Mouse (Mus musculus) E14TG2a.4 (cell line): ENCODE measurements around the gene Tmem266.

Source experiments
- H3K27me3 ChIP-seq: 2 replicates; pipeline ENCODE4 v1.6.1; 2014; ENCODE audit warnings: low read length, control low read depth; ENCODE audit not compliant: insufficient read depth
- H3K36me3 ChIP-seq: 2 replicates; pipeline ENCODE4 v1.6.1; 2014; ENCODE audit warnings: low read length, control low read depth; ENCODE audit not compliant: insufficient read depth
- H3K4me1 ChIP-seq: replicated peaks from 2 replicates; pipeline ENCODE4 v1.6.1; 2014; ENCODE audit warnings: low read depth, low read length, control low read depth
- H3K4me3 ChIP-seq: replicated peaks from 2 replicates; pipeline ENCODE4 v1.5.1; 2014; ENCODE audit warnings: mild to moderate bottlenecking, low read length
- H3K9me3 ChIP-seq: 2 replicates; pipeline ENCODE4 v1.6.1; 2014; ENCODE audit warnings: low read length, control low read depth
- CTCF ChIP-seq: conservative IDR thresholded peaks from 2 replicates; pipeline ENCODE4 v1.5.1; 2014; ENCODE audit warnings: low read length
- NANOG ChIP-seq: IDR thresholded peaks from 2 replicates; pipeline ENCODE4 v1.6.1; 2014; ENCODE audit warnings: borderline replicate concordance, low read length, mixed read lengths
- POU5F1 ChIP-seq: IDR thresholded peaks from 2 replicates; pipeline ENCODE4 v1.6.1; 2014; ENCODE audit warnings: low read length, borderline replicate concordance

Gene Tmem266

DNA sequence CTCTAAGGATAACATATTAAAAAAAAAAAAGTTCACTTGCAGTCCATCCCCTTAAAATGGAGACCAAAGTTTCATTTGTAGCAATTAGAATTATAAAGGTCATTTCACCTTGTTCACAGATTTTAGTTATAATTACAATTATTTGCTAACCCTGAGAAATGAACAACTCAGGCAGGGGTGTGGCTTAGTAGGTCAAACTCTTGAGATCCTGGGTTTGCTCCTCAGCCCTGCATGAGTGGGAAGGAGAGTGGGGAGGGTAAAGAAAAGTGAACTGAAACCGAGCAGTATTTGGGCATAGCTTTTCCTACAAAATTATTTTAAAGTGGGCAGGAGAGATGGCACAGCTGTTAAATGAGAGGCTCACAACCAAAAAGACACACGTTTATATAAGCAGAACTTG is 19.6 kb upstream of the Tmem266 start:
- Histone ChIP-seq H3K4me1 (peaks cover 39% of the 10 kb centered on the region), H3K9me3 (peaks cover 12% of the 10 kb centered on the region), H3K27me3 (no peaks in the 10 kb centered on the region), H3K36me3 (no peaks in the 10 kb centered on the region), H3K4me3 (no peak overlapping the region)
- no peak for TF ChIP-seq POU5F1
- no peak for TF ChIP-seq CTCF
- TF ChIP-seq NANOG = no peak

DNA sequence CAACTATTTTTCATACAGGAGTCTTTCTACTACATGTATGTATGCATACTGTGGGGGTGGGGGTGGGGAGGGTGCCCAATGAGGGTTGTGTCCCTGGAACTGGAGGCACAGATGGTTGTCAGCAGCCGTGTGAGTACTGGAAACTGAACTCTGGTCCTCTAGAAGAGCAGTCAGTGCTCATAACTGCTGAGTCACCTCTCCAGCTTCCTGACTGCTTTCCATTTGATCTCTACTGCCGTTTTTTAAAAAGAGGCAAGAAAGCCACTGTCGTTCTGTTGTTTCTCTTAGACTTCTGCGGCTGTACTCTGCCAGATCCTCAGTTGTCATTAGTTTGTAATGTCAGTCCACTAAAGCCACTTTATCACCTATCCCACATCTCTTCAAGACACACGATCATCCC is 19.2 kb upstream of the Tmem266 start:
- TF ChIP-seq NANOG (no peak), CTCF (no peak), POU5F1 (no peak)
- H3K4me1 ChIP-seq = peaks cover 39% of the 10 kb centered on the region
- no peaks in the 10 kb centered on the region for H3K36me3 ChIP-seq
- H3K4me3 ChIP-seq = no peak overlapping the region
- peaks cover 11% of the 10 kb centered on the region for H3K9me3 ChIP-seq
- H3K27me3 ChIP-seq = no peaks in the 10 kb centered on the region

DNA sequence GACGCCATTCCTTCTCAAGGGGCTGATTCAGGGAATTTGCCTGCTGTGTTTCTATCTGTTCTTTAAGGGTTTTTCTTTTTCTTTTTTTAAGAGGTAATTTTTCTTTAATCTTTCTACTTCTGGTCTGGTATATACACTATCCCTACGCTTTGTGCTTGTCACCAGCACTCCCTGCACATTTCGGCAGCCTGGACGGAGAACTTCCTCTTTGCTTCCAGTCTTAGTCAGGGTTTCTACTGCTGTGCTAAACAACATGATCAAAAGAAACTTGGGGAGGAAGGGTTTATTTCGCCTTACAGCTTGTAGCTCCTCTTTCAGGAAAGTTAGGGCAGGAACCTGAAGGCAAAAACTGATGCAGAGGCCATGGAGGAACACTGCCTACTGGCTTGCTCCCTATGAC is 18.3 kb upstream of the Tmem266 start:
- Histone ChIP-seq H3K4me1 (peaks cover 39% of the 10 kb centered on the region), H3K9me3 (peaks cover 2% of the 10 kb centered on the region), H3K27me3 (no peaks in the 10 kb centered on the region), H3K36me3 (no peaks in the 10 kb centered on the region), H3K4me3 (no peak overlapping the region)
- TF ChIP-seq POU5F1 (no peak), NANOG (no peak), CTCF (no peak)

DNA sequence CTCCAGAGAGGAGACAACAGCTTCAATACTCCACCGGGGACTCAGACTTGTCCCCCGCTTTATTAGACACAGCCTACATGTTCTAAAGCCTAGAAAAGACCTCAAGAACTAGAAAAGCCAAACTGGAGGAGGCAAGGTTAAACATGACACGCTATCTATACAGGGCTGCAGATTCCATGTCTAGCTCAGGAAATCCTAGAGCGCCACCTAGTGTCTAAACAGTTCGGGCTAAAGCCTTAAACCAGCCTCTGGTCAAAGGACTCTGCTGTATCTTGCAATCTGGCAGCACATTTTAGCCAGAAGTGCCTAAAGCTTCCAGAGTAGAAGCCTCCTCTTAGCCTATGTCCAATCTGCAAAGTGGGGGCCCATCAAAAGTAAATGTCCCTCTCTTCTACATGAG is 15.2 kb upstream of the Tmem266 start:
- no peaks in the 10 kb centered on the region for H3K9me3 ChIP-seq
- H3K4me1 ChIP-seq = peaks cover 24% of the 10 kb centered on the region
- no peak overlapping the region for H3K4me3 ChIP-seq
- TF ChIP-seq NANOG (no peak), POU5F1 (no peak), CTCF (peak; percentile 90)
- no peaks in the 10 kb centered on the region for H3K36me3 ChIP-seq
- H3K27me3 ChIP-seq = 0 out of 2 replicates have a peak, but pooled peaks cover 2% of the 10 kb centered on the region

DNA sequence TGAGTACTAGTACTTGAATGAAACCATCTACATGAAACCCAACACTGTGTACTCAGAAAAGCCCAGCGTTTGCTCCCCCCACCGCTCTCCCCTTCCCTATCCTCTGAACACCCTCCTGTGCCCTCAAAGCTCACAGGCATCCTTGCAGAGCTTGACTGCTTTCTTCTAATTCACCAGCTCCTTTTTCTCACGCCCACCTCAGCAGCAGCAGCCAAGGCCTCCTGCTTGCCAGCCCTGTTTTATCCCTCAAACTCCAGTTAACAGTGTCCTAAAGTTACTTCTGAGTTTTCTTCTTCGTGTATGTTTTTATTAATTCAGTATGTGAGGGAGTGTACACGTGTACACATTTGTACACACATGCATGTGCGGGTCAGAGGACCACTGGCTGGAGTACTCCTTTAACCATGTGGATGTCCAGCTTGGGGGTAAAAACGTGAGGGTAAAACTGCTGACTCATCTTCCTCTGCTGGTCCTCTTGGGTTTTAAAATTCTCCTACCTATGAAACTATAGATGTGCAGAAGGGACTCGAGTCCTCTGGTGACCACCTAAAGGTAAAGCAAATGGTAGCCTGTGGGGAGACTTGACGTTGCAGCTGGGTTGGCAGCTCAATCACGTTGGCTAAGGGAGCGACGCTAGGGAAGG is 13.0 kb upstream of the Tmem266 start:
- H3K27me3 ChIP-seq = 0 out of 2 replicates have a peak, but pooled peaks cover 2% of the 10 kb centered on the region
- no peak for TF ChIP-seq CTCF
- TF ChIP-seq NANOG = no peak
- no peak for TF ChIP-seq POU5F1
- H3K4me3 ChIP-seq = no peak overlapping the region
- no peaks in the 10 kb centered on the region for H3K9me3 ChIP-seq
- peaks cover 10% of the 10 kb centered on the region for H3K4me1 ChIP-seq
- no peaks in the 10 kb centered on the region for H3K36me3 ChIP-seq

DNA sequence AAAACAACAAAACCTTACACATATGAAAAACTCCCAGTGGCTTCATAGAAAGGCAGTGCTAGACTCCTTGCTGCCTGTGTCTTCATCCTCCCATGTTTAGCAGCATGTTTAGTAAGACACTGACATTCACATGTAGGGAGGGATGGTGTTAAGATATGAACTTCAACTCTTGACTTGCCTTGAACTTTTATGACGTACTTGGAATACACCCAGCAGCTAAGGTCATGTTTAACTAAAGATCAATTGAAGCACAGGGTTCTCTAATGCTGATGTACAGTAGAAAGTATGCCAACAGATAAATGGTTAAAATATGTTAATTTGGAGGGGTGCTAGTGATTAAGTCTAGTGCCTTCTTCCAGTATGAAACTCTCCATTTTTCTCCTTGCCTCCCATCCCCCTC is 4.1 kb upstream of the Tmem266 start:
- Histone ChIP-seq H3K27me3 (peaks cover 35% of the 10 kb centered on the region), H3K4me1 (peaks cover 13% of the 10 kb centered on the region), H3K36me3 (no peaks in the 10 kb centered on the region), H3K9me3 (no peaks in the 10 kb centered on the region), H3K4me3 (no peak overlapping the region)
- no peak for TF ChIP-seq CTCF
- TF ChIP-seq POU5F1 = no peak
- TF ChIP-seq NANOG = no peak

DNA sequence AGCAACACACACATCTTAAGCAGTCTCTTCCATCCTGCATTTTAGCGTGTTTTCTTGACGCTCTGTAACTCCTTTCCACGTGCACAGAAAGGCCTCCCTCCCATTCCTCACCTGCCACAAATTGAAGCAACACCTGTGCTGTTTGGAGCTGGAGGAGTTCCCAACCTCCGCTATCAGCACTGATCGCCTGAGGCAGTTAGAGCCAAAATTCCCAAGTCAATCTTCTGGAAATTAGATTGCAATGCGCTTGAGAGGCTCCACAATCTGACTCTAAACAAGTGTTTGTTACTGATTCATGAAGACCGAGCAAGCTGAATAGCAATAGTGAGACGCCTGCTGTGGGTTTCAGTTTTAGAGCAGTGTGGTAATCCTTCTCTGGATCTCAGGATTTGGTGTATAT is 2.6 kb upstream of the Tmem266 start:
- no peak overlapping the region for H3K4me3 ChIP-seq
- H3K36me3 ChIP-seq = no peaks in the 10 kb centered on the region
- no peaks in the 10 kb centered on the region for H3K9me3 ChIP-seq
- TF ChIP-seq NANOG = no peak
- no peak for TF ChIP-seq CTCF
- TF ChIP-seq POU5F1 = no peak
- peaks cover 18% of the 10 kb centered on the region for H3K4me1 ChIP-seq
- H3K27me3 ChIP-seq = peaks cover 47% of the 10 kb centered on the region

DNA sequence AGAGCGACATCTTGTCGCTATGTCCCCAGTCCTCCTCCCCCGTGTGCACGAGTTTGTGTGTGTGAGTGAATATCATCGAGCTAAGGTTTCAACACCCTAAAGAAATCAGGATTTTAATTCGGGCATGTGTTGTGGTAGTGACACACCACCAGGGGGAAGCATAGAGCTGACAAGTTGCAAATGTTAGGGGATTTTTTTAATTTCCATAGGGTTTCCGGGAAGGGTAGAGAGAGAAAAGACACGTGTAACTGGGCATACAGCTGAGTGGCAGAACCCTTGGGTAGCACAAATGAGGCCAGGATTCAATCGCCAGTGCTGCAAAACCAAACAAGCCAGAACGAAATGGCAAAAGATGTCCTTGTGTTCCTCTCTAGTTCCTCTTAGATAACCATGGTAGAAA is 2.2 kb upstream of the Tmem266 start:
- peaks cover 52% of the 10 kb centered on the region for H3K27me3 ChIP-seq
- no peak overlapping the region for H3K4me3 ChIP-seq
- no peaks in the 10 kb centered on the region for H3K9me3 ChIP-seq
- peaks cover 18% of the 10 kb centered on the region for H3K4me1 ChIP-seq
- no peaks in the 10 kb centered on the region for H3K36me3 ChIP-seq
- TF ChIP-seq CTCF (peak; percentile 54), NANOG (no peak), POU5F1 (no peak)

DNA sequence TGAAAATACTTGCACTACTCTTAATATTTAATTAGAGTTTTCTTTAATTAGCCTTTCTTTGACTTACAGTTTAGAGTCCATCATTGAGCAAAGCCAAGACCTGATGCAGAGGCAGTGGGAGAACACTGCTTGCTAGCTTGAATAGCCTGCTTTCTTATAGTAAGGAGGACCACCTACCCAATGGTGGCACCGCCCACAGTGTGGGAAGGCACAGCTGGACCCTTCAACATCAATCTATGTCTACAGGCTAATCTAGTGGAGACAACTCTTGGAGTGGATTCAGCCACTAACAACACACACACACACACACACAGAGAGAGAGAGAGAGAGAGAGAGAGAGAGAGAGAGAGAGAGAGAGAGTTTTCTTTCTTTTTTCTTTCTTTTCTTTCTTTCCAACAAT is 1.7 kb upstream of the Tmem266 start:
- no peaks in the 10 kb centered on the region for H3K36me3 ChIP-seq
- H3K4me1 ChIP-seq = peaks cover 18% of the 10 kb centered on the region
- H3K4me3 ChIP-seq = no peak overlapping the region
- TF ChIP-seq POU5F1 (no peak), CTCF (no peak), NANOG (no peak)
- H3K27me3 ChIP-seq = peaks cover 54% of the 10 kb centered on the region
- H3K9me3 ChIP-seq = no peaks in the 10 kb centered on the region
